Mouse (Mus musculus) liver, embryonic 11.5 days (tissue): ENCODE results near the gene Fcmr. TPM values are rescaled to one million over a fixed set of nuclear protein-coding genes. Genes with fewer than 3 reads are reported as not detected.

Experiments
- ATAC-seq: fragments of 200-750 bp; cut with Nextera tagmentation; replicated peaks from 2 replicates; pipeline ENCODE4 v1.8.0; 2017; ENCODE audit warnings: moderate number of reproducible peaks, mild to moderate bottlenecking, moderate TSS enrichment, moderate library complexity; ENCODE audit not compliant: low FRiP score
- DNase-seq: peaks from one replicate; pipeline ENCODE4 v3.0.0-alpha.2; 2017; ENCODE audit warnings: low spot score
- H3K27ac ChIP-seq: fragments of 300-500 bp; sonication (generic); 2 replicates; pipeline ENCODE4 v1.5.1; 2014; ENCODE audit warnings: mild to moderate bottlenecking, low read depth, low read length, control low read depth
- H3K27me3 ChIP-seq: fragments of 300-500 bp; sonication (generic); replicated peaks from 2 replicates; pipeline ENCODE4 v1.6.1; 2014; ENCODE audit warnings: low read length, mixed read lengths; ENCODE audit not compliant: control insufficient read depth, insufficient read depth
- H3K36me3 ChIP-seq: fragments of 300-500 bp; sonication (generic); 2 replicates; pipeline ENCODE4 v1.6.1; 2014; ENCODE audit warnings: mild to moderate bottlenecking, low read length, moderate library complexity, mixed read lengths; ENCODE audit not compliant: control insufficient read depth, insufficient read depth
- H3K4me1 ChIP-seq: fragments of 300-500 bp; sonication (generic); replicated peaks from 2 replicates; pipeline ENCODE4 v1.6.1; 2014; ENCODE audit warnings: low read length, mixed read lengths; ENCODE audit not compliant: control insufficient read depth, insufficient read depth
- H3K4me2 ChIP-seq: fragments of 300-500 bp; sonication (generic); 2 replicates; pipeline ENCODE4 v1.6.1; 2014; ENCODE audit warnings: mild to moderate bottlenecking, control low read depth, moderate library complexity
- H3K4me3 ChIP-seq: fragments of 300-500 bp; sonication (generic); 2 replicates; pipeline ENCODE4 v1.5.1; 2014; ENCODE audit warnings: low read depth, low read length, control low read depth
- H3K9ac ChIP-seq: fragments of 300-500 bp; sonication (generic); 2 replicates; pipeline ENCODE4 v1.6.1; 2014; ENCODE audit warnings: low read depth, low read length, control low read depth
- H3K9me3 ChIP-seq: fragments of 300-500 bp; sonication (generic); 2 replicates; pipeline ENCODE4 v1.6.1; 2016; ENCODE audit warnings: low read length, inconsistent platforms, mixed read lengths; ENCODE audit not compliant: control insufficient read depth
- WGBS: fragments of 180-500 bp; shearing (Covaris S2); extraction: QIAGEN DNeasy Blood & Tissue Kit; methylation state at CpG from one replicate; pipeline ENCODE4 v1.1.7; 2014; 5-methylcytosine and 5-hydroxymethylcytosine counted together
- polyA plus RNA-seq: library from polyadenylated mRNA; unstranded; fragments of >200 nt; fragmentation: Nextera tagmentation; extraction: Ambion mirVana; gene quantifications from 2 replicates; pipeline ENCODE4 v1.2.1, GENCODE M21; 2014

The Fcmr gene
- polyA plus RNA-seq, 1 experiment from 2014 or later, result not detected

DNA sequence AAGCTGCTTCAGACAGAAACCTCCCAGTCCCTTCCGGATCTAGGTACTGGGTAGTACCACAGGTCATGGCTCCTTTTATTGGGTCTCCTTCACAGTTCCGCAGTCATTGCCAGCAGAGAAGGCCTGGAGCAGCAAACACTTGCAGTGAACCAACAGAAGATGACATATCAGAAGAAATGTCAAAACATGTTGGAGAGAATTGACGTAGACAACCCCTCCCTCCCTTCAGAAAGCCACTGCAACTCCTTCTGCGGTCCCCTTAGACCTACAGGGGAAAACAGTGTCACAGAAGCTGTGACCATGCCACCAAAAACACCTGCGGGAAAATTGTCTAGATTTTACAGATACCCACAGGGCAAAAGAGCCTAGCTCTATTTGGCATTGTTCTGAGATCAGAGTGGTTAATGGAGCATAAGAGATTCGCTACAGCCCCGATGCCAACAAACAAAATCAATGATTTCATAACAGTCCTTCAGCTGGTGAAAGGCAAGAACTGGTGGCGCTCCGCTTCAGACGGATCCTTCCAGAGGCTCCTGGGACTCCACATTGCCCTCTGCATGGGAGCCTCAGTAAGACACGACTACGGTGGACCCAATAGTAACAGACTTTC, 46.0 kb downstream of the Fcmr start, which contains the start of gene Il20:
Gene Il20, minus strand, starts transcription at position 51 of the 610 bp plus-strand sequence.
- ATAC-seq, result no peak
- Histone ChIP-seq H3K9ac (no peak within 1 kb of the TSS), H3K4me2 (no peak within 1 kb of the TSS), H3K4me3 (no peak within 1 kb of the TSS), H3K27ac (no peak within 1 kb of the TSS), H3K4me1 (no peaks in the 10 kb centered on the region), H3K9me3 (no peaks in the 10 kb centered on the region), H3K36me3 (no peaks in the 10 kb centered on the region), H3K27me3 (no peaks in the 10 kb centered on the region)
- DNase-seq, result no peak
- WGBS, result 87% methylated on average over 12 of the region's 12 CpGs

DNA sequence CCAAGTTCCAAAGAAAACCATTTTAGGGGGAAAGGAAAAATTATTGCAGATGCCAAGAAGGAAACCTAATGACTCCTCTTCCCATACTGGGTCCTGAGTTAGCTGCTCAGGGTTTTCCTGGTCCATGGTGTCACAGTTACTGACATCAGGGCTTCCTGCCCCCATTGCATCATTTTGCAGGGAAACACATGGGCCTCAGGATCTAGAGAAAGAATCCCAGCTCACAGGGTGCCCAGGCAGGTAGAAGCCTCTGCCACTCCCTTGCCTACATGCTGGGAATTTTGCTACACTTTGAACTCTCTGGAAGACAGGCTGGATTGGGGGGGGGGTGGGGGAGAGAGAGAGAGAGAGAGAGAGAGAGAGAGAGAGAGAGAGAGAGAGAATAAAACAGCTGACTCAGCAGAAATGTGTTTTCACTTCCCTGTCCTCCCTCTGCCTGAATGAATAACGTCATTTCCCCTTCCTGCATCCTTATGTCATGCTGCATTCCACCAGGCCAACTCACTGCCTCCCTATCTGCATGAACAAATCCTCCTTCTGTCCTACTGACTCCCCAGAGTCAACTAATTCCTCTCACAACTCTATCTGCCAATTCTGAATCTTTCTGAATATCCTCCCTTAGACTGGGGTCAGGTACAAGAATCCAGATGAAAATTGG, 53.0 kb downstream of the Fcmr start:
- Histone ChIP-seq H3K4me2 (no peak overlapping the region), H3K4me3 (no peak overlapping the region), H3K9me3 (no peaks in the 10 kb centered on the region), H3K9ac (no peak overlapping the region), H3K27me3 (no peaks in the 10 kb centered on the region), H3K36me3 (no peaks in the 10 kb centered on the region), H3K4me1 (no peaks in the 10 kb centered on the region), H3K27ac (no peak overlapping the region)
- 6% methylated on average over 1 of the region's 1 CpGs for WGBS
- ATAC-seq (no peak), DNase-seq (no peak)

DNA sequence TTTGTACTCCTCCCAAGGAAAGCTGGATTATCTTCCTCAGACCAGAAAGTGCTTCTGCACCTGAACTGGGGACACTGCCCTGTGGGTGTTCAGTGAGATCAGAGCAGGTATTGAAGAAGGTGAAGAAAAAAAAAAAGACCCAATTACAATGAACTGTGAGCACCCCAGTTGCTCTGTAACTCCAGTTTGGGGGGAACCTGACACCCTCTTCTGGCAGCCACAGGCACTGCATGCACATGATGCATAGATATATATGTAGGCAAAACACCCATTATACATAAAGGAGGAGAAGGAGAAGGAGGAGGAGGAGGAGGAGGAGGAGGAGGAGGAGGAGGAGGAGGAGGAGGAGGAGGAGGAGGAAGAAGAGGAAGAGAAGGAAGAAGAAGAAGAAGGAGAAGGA, 61.0 kb downstream of the Fcmr start:
- no peak for ATAC-seq
- Histone ChIP-seq H3K9ac (no peak overlapping the region), H3K36me3 (no peaks in the 10 kb centered on the region), H3K27ac (no peak overlapping the region), H3K4me2 (no peak overlapping the region), H3K9me3 (no peaks in the 10 kb centered on the region), H3K27me3 (no peaks in the 10 kb centered on the region), H3K4me1 (no peaks in the 10 kb centered on the region), H3K4me3 (no peak overlapping the region)
- no peak for DNase-seq

Other genes with a start within 250 kb of the Fcmr start
- not detected in 2 replicates for gene Zp3r, start 236.0 kb upstream of the Fcmr start, polyA plus RNA-seq
- gene C4bp, start 204.0 kb upstream of the Fcmr start, polyA plus RNA-seq, result 0.34 and 0.47 TPM in 2 replicates
- gene Gm29427, start 149.9 kb upstream of the Fcmr start, polyA plus RNA-seq, result not detected in 2 replicates
- 26.5 and 26.6 TPM in 2 replicates for gene Yod1, start 148.3 kb upstream of the Fcmr start, polyA plus RNA-seq
- 4.9 and 6.1 TPM in 2 replicates for gene Pfkfb2, start 136.4 kb upstream of the Fcmr start, polyA plus RNA-seq
- gene AA986860, start 133.7 kb upstream of the Fcmr start, polyA plus RNA-seq, result 7.1 and 7.9 TPM in 2 replicates
- gene Fcamr, start 64.8 kb upstream of the Fcmr start, polyA plus RNA-seq, result not detected in 2 replicates
- gene Pigr, start 39.0 kb upstream of the Fcmr start, polyA plus RNA-seq, result 0.12 and 0.25 TPM in 2 replicates
- gene Il24, start 21.8 kb downstream of the Fcmr start, polyA plus RNA-seq, result not detected in 2 replicates
- not detected in 2 replicates for gene Il20, start 45.8 kb downstream of the Fcmr start, polyA plus RNA-seq
- not detected in 2 replicates for gene Il19, start 74.4 kb downstream of the Fcmr start, polyA plus RNA-seq
- gene Il10, start 154.2 kb downstream of the Fcmr start, polyA plus RNA-seq, result not detected in 2 replicates
- gene Mapkapk2, start 232.2 kb downstream of the Fcmr start, polyA plus RNA-seq, result 26.9 and 30.1 TPM in 2 replicates